Mouse (Mus musculus) stomach, embryonic 16.5 days (tissue): ENCODE data around the gene Slc35d1. TPM values are rescaled to one million over a fixed set of nuclear protein-coding genes. Genes with fewer than 3 reads are reported as not detected.

Experiments
- ATAC-seq: fragments of 200-750 bp; cut with Nextera tagmentation; 2 replicates; pipeline ENCODE4 v1.8.0; 2017; ENCODE audit warnings: moderate number of reproducible peaks, moderate TSS enrichment; ENCODE audit not compliant: insufficient read depth, low FRiP score
- H3K27ac ChIP-seq: fragments of 300-500 bp; sonication (generic); 2 replicates; pipeline ENCODE4 v1.5.1; 2014; ENCODE audit warnings: low read length
- H3K27me3 ChIP-seq: fragments of 300-500 bp; sonication (generic); 2 replicates; pipeline ENCODE4 v1.6.1; 2014; ENCODE audit warnings: low read length, control low read depth, mixed read lengths; ENCODE audit not compliant: control insufficient read depth, insufficient read depth
- H3K36me3 ChIP-seq: fragments of 300-500 bp; sonication (generic); 2 replicates; pipeline ENCODE4 v1.6.1; 2014; ENCODE audit warnings: low read length; ENCODE audit not compliant: control insufficient read depth, insufficient read depth
- H3K4me1 ChIP-seq: fragments of 300-500 bp; sonication (generic); 2 replicates; pipeline ENCODE4 v1.6.1; 2014; ENCODE audit warnings: low read length, control low read depth, mixed read lengths; ENCODE audit not compliant: control insufficient read depth, insufficient read depth
- H3K4me2 ChIP-seq: fragments of 300-500 bp; sonication (generic); 2 replicates; pipeline ENCODE4 v1.6.1; 2014; ENCODE audit warnings: low read depth, low read length, mixed read lengths
- H3K4me3 ChIP-seq: fragments of 300-500 bp; sonication (generic); replicated peaks from 2 replicates; pipeline ENCODE4 v1.5.1; 2014; ENCODE audit warnings: mild to moderate bottlenecking, low read length
- H3K9ac ChIP-seq: fragments of 300-500 bp; sonication (generic); 2 replicates; pipeline ENCODE4 v1.6.1; 2014; ENCODE audit warnings: low read length
- H3K9me3 ChIP-seq: fragments of 300-500 bp; sonication (generic); replicated peaks from 2 replicates; pipeline ENCODE4 v1.6.1; 2016; ENCODE audit warnings: low read length, control low read depth; ENCODE audit not compliant: control insufficient read depth
- WGBS: fragments of 180-500 bp; shearing (Covaris S2); extraction: QIAGEN DNeasy Blood & Tissue Kit; methylation state at CpG from one replicate; pipeline ENCODE4 v1.1.7; 2014; 5-methylcytosine and 5-hydroxymethylcytosine counted together
- polyA plus RNA-seq: library from polyadenylated mRNA; unstranded; fragments of >200 nt; fragmentation: Nextera tagmentation; extraction: Ambion mirVana; gene quantifications from 2 replicates; pipeline ENCODE4 v1.2.1, GENCODE M21; 2015

The Slc35d1 gene
- polyA plus RNA-seq, 1 experiment from 2014 or later, result 9.0 TPM

GRCm38 (mm10) chr4:103123086-103123485 lies 91.9 kb downstream of the Slc35d1 start:
- Histone ChIP-seq H3K9ac (no peak overlapping the region; the same call in 1 of the 2 replicates), H3K4me1 (peaks cover 17% of the 10 kb centered on the region), H3K27me3 (no peaks in the 10 kb centered on the region), H3K36me3 (no peaks in the 10 kb centered on the region), H3K4me3 (no peak overlapping the region), H3K9me3 (no peaks in the 10 kb centered on the region), H3K27ac (no peak overlapping the region), H3K4me2 (no peak overlapping the region)
- WGBS, result 49% methylated on average over 2 of the region's 2 CpGs
- ATAC-seq, result no peak

- no peaks in the 10 kb centered on the region for H3K27me3 ChIP-seq
- no peak overlapping the region for H3K27ac ChIP-seq
- 74% methylated on average over 9 of the region's 9 CpGs for WGBS
- peak overlapping the region; percentile 31; the same call in 1 of the 2 replicates for H3K9ac ChIP-seq
- H3K4me3 ChIP-seq, result peak overlapping the region; percentile 76
- peaks cover 5% of the 10 kb centered on the region; the same call in 1 of the 2 replicates for H3K36me3 ChIP-seq
- no peak for ATAC-seq
- no peaks in the 10 kb centered on the region for H3K9me3 ChIP-seq
- H3K4me1 ChIP-seq, result peaks cover 17% of the 10 kb centered on the region
- peak overlapping the region; percentile 62 for H3K4me2 ChIP-seq
Observed at GRCm38 (mm10) chr4:103120874-103121389, 94.0 kb downstream of the Slc35d1 start.

Other genes starting within 250 kb of the Slc35d1 start
- gene Tctex1d1, start 236.6 kb downstream of the Slc35d1 start, polyA plus RNA-seq, result 1.8 and 2.0 TPM in 2 replicates
- not detected in 2 replicates for gene Insl5, start 188.3 kb downstream of the Slc35d1 start, polyA plus RNA-seq
- gene Mier1, start 100.8 kb downstream of the Slc35d1 start, polyA plus RNA-seq, result 33.6 and 39.6 TPM in 2 replicates
- gene Wdr78, start 100.6 kb downstream of the Slc35d1 start, polyA plus RNA-seq, result 1.9 and 2.6 TPM in 2 replicates
- gene 4921539E11Rik, start 75.7 kb upstream of the Slc35d1 start, polyA plus RNA-seq, result not detected in 2 replicates
- 22.2 and 24.2 TPM in 2 replicates for gene Oma1, start 98.6 kb upstream of the Slc35d1 start, polyA plus RNA-seq